In genomic region chr9:107552690-107553393, GRCm38 (mm10) we compare ENCODE assay signal across 7 mouse cellular contexts. TPM values are rescaled to one million over a fixed set of nuclear protein-coding genes. Genes with fewer than 3 reads are reported as not detected.
DNase-seq lines count a peak whose midpoint lies in the region; ATAC-seq lines count a peak whose summit lies in the region.

No protein-coding gene starts in this region.

- WGBS in liver, embryonic 11.5 days: 65% methylated on average over 5 of the region's 5 CpGs
- 80% methylated on average over 5 of the region's 5 CpGs for WGBS in embryonic facial prominence, embryonic 15.5 days
- WGBS in hindbrain, embryonic 15.5 days: 86% methylated on average over 5 of the region's 5 CpGs
- 82% methylated on average over 5 of the region's 5 CpGs for WGBS in midbrain, embryonic 16.5 days

- no peak overlapping the region for H3K27ac ChIP-seq in liver, embryonic 11.5 days (ENCODE audit: low read depth, low read length)
- peak overlapping the region; percentile 85; the same call in 1 of the 2 replicates for H3K27ac ChIP-seq in embryonic facial prominence, embryonic 15.5 days (replicated peaks)
- no peak overlapping the region for H3K27ac ChIP-seq in hindbrain, embryonic 15.5 days (replicated peaks)
- no peak overlapping the region for H3K27ac ChIP-seq in midbrain, embryonic 16.5 days (ENCODE audit: low read length)

- H3K9me3 ChIP-seq in liver, embryonic 11.5 days (ENCODE audit: control insufficient read depth, low read length): no peaks in the 10 kb centered on the region
- H3K9me3 ChIP-seq in embryonic facial prominence, embryonic 15.5 days (replicated peaks): no peaks in the 10 kb centered on the region
- no peaks in the 10 kb centered on the region for H3K9me3 ChIP-seq in hindbrain, embryonic 15.5 days
- no peaks in the 10 kb centered on the region for H3K9me3 ChIP-seq in midbrain, embryonic 16.5 days (replicated peaks; ENCODE audit: control insufficient read depth, low read length, poor library complexity, severe bottlenecking)

- DNase-seq in liver, embryonic 11.5 days (ENCODE audit: low spot score): no peak
- no peak for DNase-seq in liver
- no peak for DNase-seq in embryo, embryonic 9.5 days (ENCODE audit: extremely low spot score)
- DNase-seq in adrenal gland, postnatal 4 days (ENCODE audit: low spot score in 2 of 2): no peak

- H3K4me3 ChIP-seq in liver, embryonic 11.5 days (ENCODE audit: low read depth, low read length): peak overlapping the region; percentile 79
- peak overlapping the region; percentile 83 for H3K4me3 ChIP-seq in embryonic facial prominence, embryonic 15.5 days (replicated peaks)
- H3K4me3 ChIP-seq in hindbrain, embryonic 15.5 days: no peak overlapping the region; the same call in 1 of the 2 replicates
- no peak overlapping the region for H3K4me3 ChIP-seq in midbrain, embryonic 16.5 days (ENCODE audit: low read depth, low read length)

- H3K4me2 ChIP-seq in liver, embryonic 11.5 days: peak overlapping the region; percentile 99
- H3K4me2 ChIP-seq in embryonic facial prominence, embryonic 15.5 days (replicated peaks): peak overlapping the region; percentile 92
- H3K4me2 ChIP-seq in hindbrain, embryonic 15.5 days: peak overlapping the region; percentile 87; the same call in 1 of the 2 replicates
- H3K4me2 ChIP-seq in midbrain, embryonic 16.5 days (ENCODE audit: low read length): peak overlapping the region; percentile 87

- H3K36me3 ChIP-seq in liver, embryonic 11.5 days (ENCODE audit: control insufficient read depth, insufficient read depth, low read length): peaks cover 10% of the 10 kb centered on the region
- H3K36me3 ChIP-seq in embryonic facial prominence, embryonic 15.5 days: peaks cover 10% of the 10 kb centered on the region
- H3K36me3 ChIP-seq in hindbrain, embryonic 15.5 days: peaks cover 7% of the 10 kb centered on the region
- peaks cover 5% of the 10 kb centered on the region for H3K36me3 ChIP-seq in midbrain, embryonic 16.5 days (ENCODE audit: control insufficient read depth, insufficient read depth, low read length)

- no peak for ATAC-seq in liver, embryonic 11.5 days (replicated peaks; ENCODE audit: low FRiP score)
- no peak for ATAC-seq in embryonic facial prominence, embryonic 15.5 days (ENCODE audit: insufficient number of reproducible peaks, low FRiP score, low TSS enrichment, low read depth)
- ATAC-seq in hindbrain, embryonic 15.5 days (ENCODE audit: low FRiP score, low read depth): no peak
- no peak for ATAC-seq in midbrain, embryonic 16.5 days

- peaks cover 7% of the 10 kb centered on the region; the same call in 1 of the 2 replicates for H3K27me3 ChIP-seq in liver, embryonic 11.5 days (replicated peaks; ENCODE audit: control insufficient read depth, insufficient read depth, low read length)
- no peaks in the 10 kb centered on the region for H3K27me3 ChIP-seq in embryonic facial prominence, embryonic 15.5 days
- H3K27me3 ChIP-seq in hindbrain, embryonic 15.5 days: peaks cover 45% of the 10 kb centered on the region
- peaks cover 33% of the 10 kb centered on the region for H3K27me3 ChIP-seq in midbrain, embryonic 16.5 days (ENCODE audit: control insufficient read depth, insufficient read depth, low read depth, low read length)

- peaks cover 48% of the 10 kb centered on the region for H3K4me1 ChIP-seq in liver, embryonic 11.5 days (replicated peaks; ENCODE audit: control insufficient read depth, insufficient read depth, low read length)
- H3K4me1 ChIP-seq in embryonic facial prominence, embryonic 15.5 days: peaks cover 70% of the 10 kb centered on the region
- H3K4me1 ChIP-seq in hindbrain, embryonic 15.5 days (replicated peaks): peaks cover 44% of the 10 kb centered on the region
- H3K4me1 ChIP-seq in midbrain, embryonic 16.5 days (ENCODE audit: control insufficient read depth, insufficient read depth, low read length): peaks cover 33% of the 10 kb centered on the region

- H3K9ac ChIP-seq in liver, embryonic 11.5 days (ENCODE audit: low read depth, low read length): no peak overlapping the region
- no peak overlapping the region for H3K9ac ChIP-seq in embryonic facial prominence, embryonic 15.5 days
- H3K9ac ChIP-seq in hindbrain, embryonic 15.5 days: no peak overlapping the region
- H3K9ac ChIP-seq in midbrain, embryonic 16.5 days (ENCODE audit: low read depth, low read length): no peak overlapping the region

RNA-seq across cellular contexts. Expression of gene Rassf1, which starts 1.5 kb away (rescaled TPM):
- 31.2 and 37.0 TPM in 2 replicates for polyA plus RNA-seq in liver, embryonic 11.5 days (2014; fragmentation: Nextera tagmentation; extraction: Ambion mirVana)
- polyA plus RNA-seq in embryonic facial prominence, embryonic 15.5 days (2015; fragmentation: Nextera tagmentation; extraction: Ambion mirVana): 82.0 and 87.7 TPM in 2 replicates
- 43.6 and 43.9 TPM in 2 replicates for polyA plus RNA-seq in hindbrain, embryonic 15.5 days (2015; fragmentation: Nextera tagmentation; extraction: Ambion mirVana)
- polyA plus RNA-seq in midbrain, embryonic 16.5 days (2015; fragmentation: Nextera tagmentation; extraction: Ambion mirVana): 45.3 and 49.4 TPM in 2 replicates
- 10 to 100 TPM; 34.9 to 37.6 TPM for total RNA-seq in adrenal gland, postnatal 4 days (2021)

RNA-seq across cellular contexts. Expression of gene Zmynd10, which starts 5.7 kb away (rescaled TPM):
- polyA plus RNA-seq in liver, embryonic 11.5 days (2014; fragmentation: Nextera tagmentation; extraction: Ambion mirVana): 0.10 and 0.35 TPM in 2 replicates
- polyA plus RNA-seq in embryonic facial prominence, embryonic 15.5 days (2015; fragmentation: Nextera tagmentation; extraction: Ambion mirVana): 10.7 and 25.9 TPM in 2 replicates
- polyA plus RNA-seq in hindbrain, embryonic 15.5 days (2015; fragmentation: Nextera tagmentation; extraction: Ambion mirVana): 3.4 and 4.3 TPM in 2 replicates
- 3.5 and 6.1 TPM in 2 replicates for polyA plus RNA-seq in midbrain, embryonic 16.5 days (2015; fragmentation: Nextera tagmentation; extraction: Ambion mirVana)
- total RNA-seq in adrenal gland, postnatal 4 days (2021): 1 to 10 TPM in 1 of 2 experiments, under 1 TPM in 1; 0.71 to 1.6 TPM

RNA-seq across cellular contexts. Expression of gene Tusc2, which starts 10.2 kb away (rescaled TPM):
- polyA plus RNA-seq in liver, embryonic 11.5 days (2014; fragmentation: Nextera tagmentation; extraction: Ambion mirVana): 60.6 and 62.7 TPM in 2 replicates
- 42.9 and 43.6 TPM in 2 replicates for polyA plus RNA-seq in embryonic facial prominence, embryonic 15.5 days (2015; fragmentation: Nextera tagmentation; extraction: Ambion mirVana)
- 119 and 129 TPM in 2 replicates for polyA plus RNA-seq in hindbrain, embryonic 15.5 days (2015; fragmentation: Nextera tagmentation; extraction: Ambion mirVana)
- polyA plus RNA-seq in midbrain, embryonic 16.5 days (2015; fragmentation: Nextera tagmentation; extraction: Ambion mirVana): 123 and 127 TPM in 2 replicates
- total RNA-seq in adrenal gland, postnatal 4 days (2021): 10 to 100 TPM; 31.8 to 33.8 TPM

RNA-seq across cellular contexts. Expression of gene Nprl2, which starts 10.8 kb away (rescaled TPM):
- polyA plus RNA-seq in liver, embryonic 11.5 days (2014; fragmentation: Nextera tagmentation; extraction: Ambion mirVana): 26.5 and 31.3 TPM in 2 replicates
- 41.9 and 48.0 TPM in 2 replicates for polyA plus RNA-seq in embryonic facial prominence, embryonic 15.5 days (2015; fragmentation: Nextera tagmentation; extraction: Ambion mirVana)
- polyA plus RNA-seq in hindbrain, embryonic 15.5 days (2015; fragmentation: Nextera tagmentation; extraction: Ambion mirVana): 69.2 and 70.2 TPM in 2 replicates
- 76.2 and 82.2 TPM in 2 replicates for polyA plus RNA-seq in midbrain, embryonic 16.5 days (2015; fragmentation: Nextera tagmentation; extraction: Ambion mirVana)
- total RNA-seq in adrenal gland, postnatal 4 days (2021): 10 to 100 TPM; 18.8 to 19.6 TPM

RNA-seq across cellular contexts. Expression of gene Cyb561d2, which starts 10.8 kb away (rescaled TPM):
- polyA plus RNA-seq in liver, embryonic 11.5 days (2014; fragmentation: Nextera tagmentation; extraction: Ambion mirVana): 28.9 and 31.0 TPM in 2 replicates
- 26.4 and 26.8 TPM in 2 replicates for polyA plus RNA-seq in embryonic facial prominence, embryonic 15.5 days (2015; fragmentation: Nextera tagmentation; extraction: Ambion mirVana)
- 45.3 and 47.3 TPM in 2 replicates for polyA plus RNA-seq in hindbrain, embryonic 15.5 days (2015; fragmentation: Nextera tagmentation; extraction: Ambion mirVana)
- 44.4 and 50.7 TPM in 2 replicates for polyA plus RNA-seq in midbrain, embryonic 16.5 days (2015; fragmentation: Nextera tagmentation; extraction: Ambion mirVana)
- total RNA-seq in adrenal gland, postnatal 4 days (2021): 10 to 100 TPM; 19.2 to 21.7 TPM

Comparison
In these comparisons a context has a peak if more than half of its experiments do, and no peak if none do; other contexts are left out.
1. H3K4me3 ChIP-seq: peak in liver, embryonic 11.5 days (single experiment) and embryonic facial prominence, embryonic 15.5 days (single experiment); none in hindbrain, embryonic 15.5 days (single experiment) and midbrain, embryonic 16.5 days (single experiment).
2. Peak in every context shown above with its lines, with median percentiles within 50 percentile points of each other: H3K4me2 ChIP-seq.